Mouse (Mus musculus) heart, embryonic 11.5 days (tissue): ENCODE results near the gene N4bp2l1. TPM values are rescaled to one million over a fixed set of nuclear protein-coding genes. Genes with fewer than 3 reads are reported as not detected.
A peak's percentile ranks its signal among the peaks of the same experiment; 100 is the strongest.

ENCODE experiments used
- ATAC-seq: fragments of 200-750 bp; cut with Nextera tagmentation; replicated peaks from 2 replicates; pipeline ENCODE4 v1.8.0; 2017; ENCODE audit warnings: moderate library complexity; ENCODE audit not compliant: insufficient number of reproducible peaks, low FRiP score, low TSS enrichment
- H3K27ac ChIP-seq: fragments of 300-500 bp; sonication (generic); 2 replicates; pipeline ENCODE4 v1.5.1; 2014; ENCODE audit warnings: mild to moderate bottlenecking, low read depth, low read length
- H3K27me3 ChIP-seq: fragments of 300-500 bp; sonication (generic); 2 replicates; pipeline ENCODE4 v1.6.1; 2014; ENCODE audit warnings: mild to moderate bottlenecking, low read length, mixed read lengths; ENCODE audit not compliant: control insufficient read depth, insufficient read depth
- H3K36me3 ChIP-seq: fragments of 300-500 bp; sonication (generic); 2 replicates; pipeline ENCODE4 v1.6.1; 2014; ENCODE audit warnings: mild to moderate bottlenecking, low read length, moderate library complexity, mixed read lengths; ENCODE audit not compliant: control insufficient read depth, insufficient read depth
- H3K4me1 ChIP-seq: fragments of 300-500 bp; sonication (generic); 2 replicates; pipeline ENCODE4 v1.6.1; 2014; ENCODE audit warnings: low read length; ENCODE audit not compliant: control insufficient read depth, insufficient read depth
- H3K4me2 ChIP-seq: fragments of 300-500 bp; sonication (generic); 2 replicates; pipeline ENCODE4 v1.6.1; 2014; ENCODE audit warnings: mild to moderate bottlenecking, moderate library complexity
- H3K4me3 ChIP-seq: fragments of 300-500 bp; sonication (generic); 2 replicates; pipeline ENCODE4 v1.5.1; 2014; ENCODE audit warnings: low read depth, low read length
- H3K9ac ChIP-seq: fragments of 300-500 bp; sonication (generic); 2 replicates; pipeline ENCODE4 v1.6.1; 2014; ENCODE audit warnings: mild to moderate bottlenecking, low read depth, low read length, moderate library complexity
- H3K9me3 ChIP-seq: fragments of 300-500 bp; sonication (generic); replicated peaks from 2 replicates; pipeline ENCODE4 v1.6.1; 2016; ENCODE audit warnings: low read length; ENCODE audit not compliant: control insufficient read depth
- WGBS: fragments of 180-500 bp; shearing (Covaris S2); extraction: QIAGEN DNeasy Blood & Tissue Kit; methylation state at CpG from one replicate; pipeline ENCODE4 v1.1.7; 2014; ENCODE audit not compliant: insufficient replicate concordance; 5-methylcytosine and 5-hydroxymethylcytosine counted together
- polyA plus RNA-seq: library from polyadenylated mRNA; unstranded; fragments of >200 nt; fragmentation: Nextera tagmentation; extraction: Ambion mirVana; gene quantifications from 2 replicates; pipeline ENCODE4 v1.2.1, GENCODE M21; 2014

Gene N4bp2l1
- polyA plus RNA-seq, 1 experiment from 2014 or later: 3.2 TPM

GRCm38 (mm10) chr5:150593756-150594648 is 3.0 kb downstream of the N4bp2l1 start:
- Histone ChIP-seq H3K9me3 (no peaks in the 10 kb centered on the region), H3K4me3 (peak overlapping the region; percentile 63), H3K36me3 (no peaks in the 10 kb centered on the region), H3K4me2 (peak overlapping the region; percentile 99), H3K27ac (no peak overlapping the region), H3K9ac (peak overlapping the region; percentile 68), H3K4me1 (peaks cover 3% of the 10 kb centered on the region; the same call in 1 of the 2 replicates), H3K27me3 (peaks cover 19% of the 10 kb centered on the region)
- under 1% methylated on average over 88 of the region's 102 CpGs for WGBS
- ATAC-seq: peak; percentile 80

- Histone ChIP-seq H3K27ac (no peak overlapping the region), H3K36me3 (no peaks in the 10 kb centered on the region), H3K4me2 (peak overlapping the region; percentile 99), H3K4me1 (peaks cover 3% of the 10 kb centered on the region; the same call in 1 of the 2 replicates), H3K9ac (peak overlapping the region; percentile 68), H3K9me3 (no peaks in the 10 kb centered on the region), H3K4me3 (peak overlapping the region; percentile 63), H3K27me3 (peaks cover 19% of the 10 kb centered on the region)
- 11% methylated on average over 36 of the region's 40 CpGs for WGBS
- 0 out of 2 replicates have a peak, but pooled peaks have one; percentile 3 for ATAC-seq
Measured at GRCm38 (mm10) chr5:150592904-150593755, 3.9 kb downstream of the N4bp2l1 start.

- H3K9me3 ChIP-seq: no peaks in the 10 kb centered on the region
- no peak overlapping the region for H3K4me3 ChIP-seq
- H3K4me2 ChIP-seq: peak overlapping the region; percentile 99
- ATAC-seq: no peak
- no peak overlapping the region for H3K9ac ChIP-seq
- H3K36me3 ChIP-seq: no peaks in the 10 kb centered on the region
- H3K4me1 ChIP-seq: peaks cover 3% of the 10 kb centered on the region; the same call in 1 of the 2 replicates
- peaks cover 19% of the 10 kb centered on the region for H3K27me3 ChIP-seq
- 70% methylated on average over 13 of the region's 13 CpGs for WGBS
- H3K27ac ChIP-seq: no peak overlapping the region
Measured at GRCm38 (mm10) chr5:150592186-150592903, 4.6 kb downstream of the N4bp2l1 start.

- Histone ChIP-seq H3K4me3 (no peak overlapping the region), H3K9ac (no peak overlapping the region), H3K4me2 (no peak overlapping the region), H3K9me3 (no peaks in the 10 kb centered on the region), H3K27ac (no peak overlapping the region), H3K36me3 (no peaks in the 10 kb centered on the region), H3K4me1 (peaks cover 3% of the 10 kb centered on the region; the same call in 1 of the 2 replicates), H3K27me3 (peaks cover 16% of the 10 kb centered on the region)
- no peak for ATAC-seq
- WGBS: 54% methylated on average over 2 of the region's 2 CpGs
Measured at GRCm38 (mm10) chr5:150589945-150590344, 7.0 kb downstream of the N4bp2l1 start.

GRCm38 (mm10) chr5:150584337-150584729 is 12.7 kb downstream of the N4bp2l1 start:
- ATAC-seq: no peak
- no peaks in the 10 kb centered on the region for H3K4me1 ChIP-seq
- H3K27me3 ChIP-seq: no peaks in the 10 kb centered on the region
- no peaks in the 10 kb centered on the region for H3K36me3 ChIP-seq
- no peaks in the 10 kb centered on the region for H3K9me3 ChIP-seq
- no peak overlapping the region for H3K4me2 ChIP-seq
- WGBS: 49% methylated on average over 6 of the region's 6 CpGs
- no peak overlapping the region for H3K4me3 ChIP-seq
- no peak overlapping the region for H3K9ac ChIP-seq
- H3K27ac ChIP-seq: no peak overlapping the region

GRCm38 (mm10) chr5:150583622-150584336 is 13.2 kb downstream of the N4bp2l1 start:
- H3K27me3 ChIP-seq: no peaks in the 10 kb centered on the region
- H3K4me3 ChIP-seq: no peak overlapping the region
- ATAC-seq: no peak
- no peak overlapping the region for H3K4me2 ChIP-seq
- no peak overlapping the region for H3K9ac ChIP-seq
- WGBS: 64% methylated on average over 5 of the region's 5 CpGs
- no peaks in the 10 kb centered on the region for H3K4me1 ChIP-seq
- no peak overlapping the region for H3K27ac ChIP-seq
- no peaks in the 10 kb centered on the region for H3K9me3 ChIP-seq
- no peaks in the 10 kb centered on the region for H3K36me3 ChIP-seq

GRCm38 (mm10) chr5:150583181-150583580 is 13.8 kb downstream of the N4bp2l1 start:
- Histone ChIP-seq H3K9me3 (no peaks in the 10 kb centered on the region), H3K27me3 (no peaks in the 10 kb centered on the region), H3K36me3 (no peaks in the 10 kb centered on the region), H3K4me3 (no peak overlapping the region), H3K4me1 (no peaks in the 10 kb centered on the region), H3K4me2 (no peak overlapping the region), H3K27ac (no peak overlapping the region), H3K9ac (no peak overlapping the region)
- ATAC-seq: no peak
- 77% methylated on average over 5 of the region's 5 CpGs for WGBS
